Mouse (Mus musculus): ENCODE results near the gene Ap1b1. TPM values are rescaled to one million over a fixed set of nuclear protein-coding genes. Genes with fewer than 3 reads are reported as not detected.

Gene Ap1b1
- polyA plus RNA-seq, 1 experiment from 2014 or later, result 93.8 TPM

DNA sequence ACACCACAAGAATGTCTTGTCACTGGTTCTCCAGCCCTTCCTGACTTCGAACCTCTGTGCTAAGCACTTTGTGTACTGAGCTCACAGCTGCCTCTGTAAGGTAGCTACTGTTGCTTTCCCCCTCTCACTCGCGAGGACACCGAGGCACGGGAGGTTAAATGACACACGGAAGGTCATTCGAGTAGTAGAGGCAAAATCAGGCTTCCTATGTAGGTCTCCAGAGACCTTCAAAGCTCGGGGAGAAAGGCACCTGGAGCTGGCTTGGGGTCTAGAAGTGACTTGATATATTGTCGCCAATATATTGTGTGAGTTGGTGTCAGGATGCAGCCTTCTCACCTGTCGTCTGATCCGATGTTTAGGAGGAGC lies 846 bp downstream of the Ap1b1 start:
- no peaks in the 10 kb centered on the region for H3K27me3 ChIP-seq (replicated peaks)
- H3K4me3 ChIP-seq (replicated peaks), result peak overlapping the region; percentile 69
- H3K4me2 ChIP-seq, result peak overlapping the region; percentile 79
- no peaks in the 10 kb centered on the region for H3K9me3 ChIP-seq (replicated peaks)
- 67% methylated on average over 11 of the region's 11 CpGs for WGBS
- peak overlapping the region; percentile 63 for H3K27ac ChIP-seq (replicated peaks)
- ATAC-seq (ENCODE audit: low FRiP score), result no peak
- H3K4me1 ChIP-seq, result peaks cover 37% of the 10 kb centered on the region
- peaks cover 6% of the 10 kb centered on the region for H3K36me3 ChIP-seq
- peak overlapping the region; percentile 77 for H3K9ac ChIP-seq (replicated peaks)

DNA sequence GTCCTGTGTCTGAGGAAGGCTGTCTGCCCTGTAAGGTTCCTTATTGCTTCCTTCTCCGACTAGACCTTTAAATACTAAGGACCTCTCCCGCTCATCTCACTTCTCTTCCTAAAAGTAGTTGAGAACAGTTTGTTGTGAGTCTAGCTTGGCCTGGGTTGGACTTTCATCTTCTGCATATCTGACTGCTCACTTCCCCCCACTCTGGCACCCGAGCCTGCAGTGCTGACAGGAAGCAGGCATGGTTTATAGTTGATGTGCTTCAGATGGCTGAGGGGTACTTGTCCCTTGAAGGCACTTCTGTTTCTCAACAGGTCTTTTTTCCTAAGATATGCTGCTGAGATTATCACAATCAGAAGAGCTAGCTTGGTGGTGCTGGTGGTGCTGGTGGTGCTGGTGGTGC lies 2.6 kb downstream of the Ap1b1 start:
- H3K9me3 ChIP-seq (replicated peaks), result no peaks in the 10 kb centered on the region
- peaks cover 33% of the 10 kb centered on the region for H3K4me1 ChIP-seq
- peaks cover 7% of the 10 kb centered on the region for H3K36me3 ChIP-seq
- H3K27me3 ChIP-seq (replicated peaks), result no peaks in the 10 kb centered on the region
- H3K9ac ChIP-seq (replicated peaks), result no peak overlapping the region
- no peak overlapping the region for H3K27ac ChIP-seq (replicated peaks)
- WGBS, result 85% methylated on average over 3 of the region's 3 CpGs
- ATAC-seq (ENCODE audit: low FRiP score), result no peak
- H3K4me3 ChIP-seq (replicated peaks), result no peak overlapping the region
- H3K4me2 ChIP-seq, result no peak overlapping the region

DNA sequence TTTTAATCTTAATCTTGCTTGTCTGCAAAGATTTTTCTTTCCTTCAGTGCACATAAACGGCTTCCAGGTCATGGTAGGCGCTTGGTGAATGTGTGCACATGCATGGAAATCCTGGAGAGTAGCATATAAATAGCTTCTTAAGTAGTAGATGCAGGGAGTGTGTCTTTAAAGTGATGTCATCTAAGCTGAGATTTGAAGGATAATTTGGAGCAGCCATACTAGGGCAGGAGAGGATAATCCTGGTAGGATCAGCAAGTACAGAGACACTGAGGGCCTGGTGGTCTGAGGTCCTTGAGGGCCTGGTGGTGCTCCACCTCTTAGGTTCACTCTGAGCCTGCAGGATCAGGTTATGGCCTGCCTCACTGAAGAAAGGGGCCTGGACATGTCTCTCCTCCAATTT lies 5.8 kb downstream of the Ap1b1 start:
- Histone ChIP-seq H3K4me3 (replicated peaks) (no peak overlapping the region), H3K4me1 (peaks cover 25% of the 10 kb centered on the region), H3K36me3 (peaks cover 20% of the 10 kb centered on the region), H3K9ac (replicated peaks) (no peak overlapping the region), H3K4me2 (no peak overlapping the region), H3K27ac (replicated peaks) (no peak overlapping the region), H3K9me3 (replicated peaks) (no peaks in the 10 kb centered on the region), H3K27me3 (replicated peaks) (no peaks in the 10 kb centered on the region)
- ATAC-seq (ENCODE audit: low FRiP score), result no peak
- 86% methylated on average over 2 of the region's 2 CpGs for WGBS

DNA sequence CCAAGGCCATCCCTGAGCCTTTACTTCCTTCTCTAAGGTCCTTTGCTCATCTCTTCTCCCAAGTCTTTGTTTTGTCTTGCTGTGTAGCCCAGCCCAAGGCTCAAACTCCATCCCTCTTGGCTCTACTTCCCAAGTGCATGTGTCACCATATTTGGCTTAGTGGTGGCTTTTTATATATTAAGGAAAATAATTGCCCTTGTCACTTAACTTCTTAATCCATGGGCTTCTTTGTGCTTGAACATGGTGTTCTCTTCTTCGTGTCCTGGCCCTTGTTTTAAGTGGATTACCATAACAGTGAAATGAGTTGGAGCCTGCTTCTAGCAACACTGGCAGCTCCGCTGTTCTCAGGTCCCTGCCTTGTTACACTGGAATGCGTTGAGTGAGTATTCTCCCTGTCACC lies 9.1 kb downstream of the Ap1b1 start:
- H3K4me2 ChIP-seq, result no peak overlapping the region
- H3K9me3 ChIP-seq (replicated peaks), result no peaks in the 10 kb centered on the region

DNA sequence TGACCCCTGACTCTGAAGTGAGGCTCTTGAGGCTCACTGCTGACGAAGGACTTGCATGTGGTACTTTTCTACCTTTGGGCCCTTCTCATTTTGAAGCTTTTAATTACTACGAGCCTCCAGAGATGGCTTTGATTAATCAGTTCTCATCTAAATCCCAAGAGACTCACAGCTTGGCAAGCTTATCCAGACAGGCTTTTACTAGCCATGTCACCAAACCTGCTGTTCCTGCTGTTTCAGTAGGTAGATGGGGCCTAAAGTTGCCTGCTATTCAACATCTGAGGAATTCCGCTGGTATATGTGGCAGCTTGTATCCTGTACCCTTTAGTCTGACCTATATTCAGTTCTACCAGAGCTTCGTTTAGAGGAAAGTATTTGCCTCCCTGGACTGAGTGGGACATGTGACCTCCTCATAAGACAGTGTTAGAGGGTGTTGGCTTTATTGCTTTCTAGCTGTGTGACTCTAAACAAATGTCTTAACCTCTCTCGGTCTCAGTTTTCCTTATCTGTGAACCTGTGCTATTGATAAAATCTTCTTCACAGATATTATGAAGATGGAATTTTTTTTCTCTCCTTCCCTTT lies 10.1 kb downstream of the Ap1b1 start:
- H3K4me3 ChIP-seq (replicated peaks), result no peak overlapping the region
- peaks cover 22% of the 10 kb centered on the region for H3K36me3 ChIP-seq

More for the DNA sequence above, 9.1 kb downstream of the Ap1b1 start:
- peaks cover 17% of the 10 kb centered on the region; the same call in 1 of the 2 replicates for H3K36me3 ChIP-seq
- H3K27me3 ChIP-seq (replicated peaks), result no peaks in the 10 kb centered on the region
- no peak overlapping the region for H3K27ac ChIP-seq (replicated peaks)
- no peak for ATAC-seq (ENCODE audit: low FRiP score)
- no peak overlapping the region for H3K9ac ChIP-seq (replicated peaks)
- 0 out of 2 replicates have a peak, but pooled peaks cover 5% of the 10 kb centered on the region for H3K4me1 ChIP-seq
- H3K4me3 ChIP-seq (replicated peaks), result no peak overlapping the region
- WGBS, result 95% methylated on average over 3 of the region's 3 CpGs

DNA sequence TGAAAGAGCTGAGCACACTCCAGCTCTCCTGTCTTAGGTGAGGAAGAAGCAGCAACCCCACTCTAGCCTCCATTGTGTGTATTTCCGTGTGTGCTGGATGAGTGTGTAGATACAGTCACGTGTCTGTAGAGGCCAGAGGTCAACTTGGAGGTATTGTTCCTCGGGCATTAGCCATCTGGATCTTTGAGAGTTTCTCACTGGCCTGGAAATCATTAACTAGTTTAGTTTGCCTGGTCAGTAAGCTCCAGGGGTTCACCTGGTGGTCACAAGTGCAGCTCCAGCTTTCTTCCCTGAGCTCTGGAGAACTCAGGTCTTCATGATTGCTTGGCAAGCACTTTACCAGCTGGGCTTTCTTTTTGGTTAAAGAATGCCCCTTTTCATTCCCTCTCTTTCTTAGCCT lies 11.7 kb downstream of the Ap1b1 start:
- H3K27me3 ChIP-seq (replicated peaks), result no peaks in the 10 kb centered on the region
- no peak overlapping the region for H3K4me2 ChIP-seq
- no peak for ATAC-seq (ENCODE audit: low FRiP score)
- H3K9me3 ChIP-seq (replicated peaks), result no peaks in the 10 kb centered on the region
- H3K9ac ChIP-seq (replicated peaks), result no peak overlapping the region
- no peak overlapping the region for H3K27ac ChIP-seq (replicated peaks)
- peaks cover 32% of the 10 kb centered on the region for H3K36me3 ChIP-seq
- WGBS, result 8% methylated on average over 3 of the region's 3 CpGs
- 0 out of 2 replicates have a peak, but pooled peaks cover 5% of the 10 kb centered on the region for H3K4me1 ChIP-seq
- no peak overlapping the region for H3K4me3 ChIP-seq (replicated peaks)

More for the DNA sequence above, 10.1 kb downstream of the Ap1b1 start:
- no peak overlapping the region for H3K9ac ChIP-seq (replicated peaks)
- no peak overlapping the region for H3K4me2 ChIP-seq
- H3K4me1 ChIP-seq, result 0 out of 2 replicates have a peak, but pooled peaks cover 5% of the 10 kb centered on the region
- H3K27me3 ChIP-seq (replicated peaks), result no peaks in the 10 kb centered on the region
- no peak overlapping the region for H3K27ac ChIP-seq (replicated peaks)
- no peak for ATAC-seq (ENCODE audit: low FRiP score)
- WGBS, result 77% methylated on average over 5 of the region's 5 CpGs
- H3K9me3 ChIP-seq (replicated peaks), result no peaks in the 10 kb centered on the region

DNA sequence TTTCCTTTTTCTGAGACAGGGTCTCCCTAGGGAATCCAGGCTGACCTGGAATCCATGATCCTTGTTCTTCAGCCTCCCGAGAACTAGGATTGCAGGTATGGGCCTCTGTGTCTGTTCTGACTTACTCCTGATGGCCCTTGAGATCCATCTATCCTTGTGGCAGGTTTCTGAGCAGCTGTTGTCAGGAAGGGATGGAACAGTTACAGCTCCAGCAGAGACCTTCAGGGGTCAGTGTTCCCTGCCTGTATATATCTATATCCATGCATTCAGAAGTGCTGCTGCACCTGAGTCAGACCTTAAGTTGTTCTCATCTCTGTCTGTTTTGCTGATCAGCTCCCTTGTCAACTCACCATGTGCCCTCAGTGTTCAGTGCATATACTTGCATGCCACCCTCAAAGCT lies 12.1 kb downstream of the Ap1b1 start:
- H3K9ac ChIP-seq (replicated peaks), result no peak overlapping the region
- no peaks in the 10 kb centered on the region for H3K9me3 ChIP-seq (replicated peaks)
- ATAC-seq (ENCODE audit: low FRiP score), result no peak
- 0 out of 2 replicates have a peak, but pooled peaks cover 5% of the 10 kb centered on the region for H3K4me1 ChIP-seq
- H3K36me3 ChIP-seq, result peaks cover 36% of the 10 kb centered on the region
- H3K27ac ChIP-seq (replicated peaks), result no peak overlapping the region
- WGBS, result 57% methylated on average over 1 of the region's 1 CpGs
- H3K27me3 ChIP-seq (replicated peaks), result no peaks in the 10 kb centered on the region
- no peak overlapping the region for H3K4me3 ChIP-seq (replicated peaks)
- H3K4me2 ChIP-seq, result no peak overlapping the region

DNA sequence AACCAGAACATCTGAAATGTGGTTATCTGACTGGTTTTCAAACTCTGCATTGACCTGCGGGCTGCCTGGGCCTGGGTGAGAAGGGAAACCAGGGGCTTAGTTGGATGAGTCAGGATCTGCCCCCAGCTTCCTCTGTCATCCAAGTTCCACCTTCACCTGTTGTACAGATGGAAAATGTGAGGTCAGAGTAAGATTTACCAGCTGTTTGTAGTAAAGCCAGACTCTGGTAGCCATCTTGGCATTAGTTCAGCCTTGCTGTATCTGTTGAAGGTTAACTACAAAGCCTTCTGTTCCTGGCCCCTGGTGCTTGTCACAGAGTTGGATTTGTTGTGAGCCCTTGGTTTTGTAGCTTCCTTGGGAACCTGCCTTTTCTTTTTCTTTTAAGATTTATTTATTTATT lies 13.6 kb downstream of the Ap1b1 start:
- Histone ChIP-seq H3K4me2 (no peak overlapping the region), H3K27me3 (replicated peaks) (no peaks in the 10 kb centered on the region), H3K4me1 (0 out of 2 replicates have a peak, but pooled peaks cover 5% of the 10 kb centered on the region), H3K9ac (replicated peaks) (no peak overlapping the region), H3K27ac (replicated peaks) (no peak overlapping the region), H3K36me3 (peaks cover 30% of the 10 kb centered on the region), H3K9me3 (replicated peaks) (no peaks in the 10 kb centered on the region), H3K4me3 (replicated peaks) (no peak overlapping the region)
- 97% methylated on average over 1 of the region's 1 CpGs for WGBS
- no peak for ATAC-seq (ENCODE audit: low FRiP score)

DNA sequence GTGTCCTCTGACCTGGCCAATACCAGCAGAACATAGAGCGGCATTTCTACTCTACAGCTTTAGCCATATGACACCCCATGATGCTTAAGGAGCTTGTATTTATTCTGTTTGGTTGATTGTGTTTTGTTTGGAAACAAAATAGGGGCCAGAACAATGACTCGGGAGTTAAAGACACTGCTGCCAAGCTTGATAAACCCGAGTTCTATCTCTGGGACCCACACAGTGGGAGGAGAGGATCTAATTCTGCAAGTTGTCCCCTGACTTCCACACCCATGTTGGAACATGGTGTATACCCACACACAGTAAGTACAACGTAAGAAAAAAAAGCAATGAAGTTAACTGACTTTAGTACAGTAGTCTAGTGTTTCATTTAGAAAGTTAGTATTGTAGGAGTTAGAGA lies 16.2 kb downstream of the Ap1b1 start:
- Histone ChIP-seq H3K27me3 (replicated peaks) (no peaks in the 10 kb centered on the region), H3K4me1 (0 out of 2 replicates have a peak, but pooled peaks cover 5% of the 10 kb centered on the region), H3K4me3 (replicated peaks) (no peak overlapping the region), H3K27ac (replicated peaks) (no peak overlapping the region), H3K9me3 (replicated peaks) (no peaks in the 10 kb centered on the region), H3K9ac (replicated peaks) (no peak overlapping the region), H3K36me3 (peaks cover 22% of the 10 kb centered on the region), H3K4me2 (no peak overlapping the region)
- ATAC-seq (ENCODE audit: low FRiP score), result no peak
- 91% methylated on average over 4 of the region's 4 CpGs for WGBS

DNA sequence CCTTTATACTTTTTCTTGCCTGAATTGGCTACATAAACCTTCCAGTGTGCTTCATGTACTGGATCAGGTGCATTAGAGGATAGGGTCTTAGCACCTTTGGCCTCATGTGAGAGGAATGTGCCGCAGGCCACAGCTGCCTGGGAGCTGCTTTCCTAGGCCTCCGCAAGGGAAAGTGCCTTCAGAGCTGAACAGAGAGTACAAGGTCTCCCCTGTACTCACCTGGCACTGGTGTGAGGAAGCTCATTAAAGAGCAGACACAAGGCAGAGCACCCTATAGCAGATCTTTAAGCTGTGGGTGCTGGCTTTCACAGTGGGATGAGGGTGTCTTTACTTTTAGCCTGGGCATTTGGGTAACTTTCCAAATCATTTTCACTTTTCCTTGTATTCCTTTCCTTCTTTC lies 18.9 kb downstream of the Ap1b1 start:
- no peaks in the 10 kb centered on the region for H3K9me3 ChIP-seq (replicated peaks)

DNA sequence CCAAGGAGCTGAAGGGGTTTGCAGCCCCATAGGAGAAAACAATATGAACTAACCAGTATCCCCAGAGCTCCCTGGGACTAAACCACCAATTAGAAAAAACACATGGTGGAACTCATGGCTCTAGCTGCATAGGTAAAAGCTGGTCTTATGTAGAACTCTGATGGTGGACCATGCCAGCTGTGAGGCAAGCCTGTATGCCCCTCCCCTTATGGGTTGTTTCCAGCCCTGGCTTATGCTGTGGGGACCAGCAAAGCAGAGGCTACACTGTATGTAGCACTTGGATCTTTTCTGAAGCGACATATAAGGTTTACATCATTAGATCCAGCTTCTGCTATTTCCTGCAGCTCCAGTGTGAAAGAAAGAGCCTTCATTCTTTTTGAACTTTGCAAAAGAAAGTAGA lies 20.6 kb downstream of the Ap1b1 start:
- H3K36me3 ChIP-seq, result peaks cover 38% of the 10 kb centered on the region
- H3K4me1 ChIP-seq, result no peaks in the 10 kb centered on the region
- no peaks in the 10 kb centered on the region for H3K27me3 ChIP-seq (replicated peaks)
- ATAC-seq (ENCODE audit: low FRiP score), result no peak
- no peak overlapping the region for H3K27ac ChIP-seq (replicated peaks)
- WGBS, result 88% methylated on average over 1 of the region's 1 CpGs
- H3K9ac ChIP-seq (replicated peaks), result no peak overlapping the region
- H3K4me3 ChIP-seq (replicated peaks), result no peak overlapping the region
- H3K4me2 ChIP-seq, result no peak overlapping the region
- no peaks in the 10 kb centered on the region for H3K9me3 ChIP-seq (replicated peaks)

More for the DNA sequence above, 18.9 kb downstream of the Ap1b1 start:
- Histone ChIP-seq H3K9ac (replicated peaks) (no peak overlapping the region), H3K4me1 (no peaks in the 10 kb centered on the region), H3K36me3 (peaks cover 36% of the 10 kb centered on the region), H3K27me3 (replicated peaks) (no peaks in the 10 kb centered on the region), H3K4me3 (replicated peaks) (no peak overlapping the region), H3K27ac (replicated peaks) (no peak overlapping the region), H3K4me2 (no peak overlapping the region)
- WGBS, result 94% methylated on average over 2 of the region's 2 CpGs
- ATAC-seq (ENCODE audit: low FRiP score), result no peak

DNA sequence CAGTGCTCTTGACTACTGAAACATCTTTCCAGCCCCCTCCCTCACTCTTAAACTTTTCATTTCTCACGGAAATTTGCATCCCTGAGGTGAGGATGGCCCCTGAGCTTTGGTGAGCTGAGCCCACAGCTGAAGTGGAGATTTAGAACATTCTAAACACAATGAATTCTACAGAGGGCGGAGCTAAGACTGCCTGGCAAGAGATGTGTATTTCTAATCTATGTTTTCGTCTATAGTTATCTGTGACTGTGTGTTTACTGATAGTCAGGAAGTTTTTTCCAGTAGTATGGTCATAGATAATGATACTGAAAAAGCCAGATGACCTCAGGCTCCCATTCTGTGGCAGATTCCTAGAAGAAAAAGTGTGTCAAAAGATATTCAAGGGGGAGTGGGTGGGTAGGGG lies 22.2 kb downstream of the Ap1b1 start:
- no peak overlapping the region for H3K27ac ChIP-seq (replicated peaks)
- ATAC-seq (ENCODE audit: low FRiP score), result no peak
- WGBS, result 96% methylated on average over 3 of the region's 3 CpGs

More for the DNA sequence above, 22.2 kb downstream of the Ap1b1 start:
- Histone ChIP-seq H3K36me3 (peaks cover 39% of the 10 kb centered on the region), H3K27me3 (replicated peaks) (no peaks in the 10 kb centered on the region), H3K4me2 (no peak overlapping the region), H3K4me1 (no peaks in the 10 kb centered on the region), H3K9ac (replicated peaks) (no peak overlapping the region), H3K4me3 (replicated peaks) (no peak overlapping the region), H3K9me3 (replicated peaks) (no peaks in the 10 kb centered on the region)

Measured in neural tube, embryonic 15.5 days (tissue).